Mouse (Mus musculus) natural killer cell, adult 2 months (primary cell): ENCODE data around the gene Ttyh2.
"Not testable (repeated sequence)": the region's sequence is repeated elsewhere in the genome, so short reads cannot be mapped to it uniquely, and the experiment has no call there.

Experiments used
- DNase-seq, 2 experiments: peaks; one replicate each; pipeline ENCODE4 v3.0.0; 2022; ENCODE audit warnings: low spot score in 2 of 2

The Ttyh2 gene

DNA sequence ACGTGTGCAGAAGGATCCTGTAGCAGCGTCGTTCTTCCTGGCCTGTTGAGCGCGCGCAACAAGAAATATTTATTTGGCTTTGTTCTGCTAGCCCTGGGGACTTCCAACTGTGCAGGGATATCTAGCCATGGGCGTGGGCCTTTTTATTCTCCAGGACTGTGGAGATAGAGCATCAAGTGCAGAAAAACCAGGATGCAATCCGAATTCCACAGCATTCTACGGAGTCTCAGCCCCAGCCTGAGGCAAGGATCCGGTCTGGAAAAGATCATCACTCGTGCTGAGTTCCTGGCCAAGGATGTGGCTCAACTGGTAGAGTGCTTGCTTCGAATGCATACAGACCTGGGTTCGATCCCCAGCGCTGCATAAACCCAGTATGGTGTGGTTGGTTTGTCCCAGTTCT is 13.1 kb upstream of the Ttyh2 start:
- DNase-seq, result no peak

DNA sequence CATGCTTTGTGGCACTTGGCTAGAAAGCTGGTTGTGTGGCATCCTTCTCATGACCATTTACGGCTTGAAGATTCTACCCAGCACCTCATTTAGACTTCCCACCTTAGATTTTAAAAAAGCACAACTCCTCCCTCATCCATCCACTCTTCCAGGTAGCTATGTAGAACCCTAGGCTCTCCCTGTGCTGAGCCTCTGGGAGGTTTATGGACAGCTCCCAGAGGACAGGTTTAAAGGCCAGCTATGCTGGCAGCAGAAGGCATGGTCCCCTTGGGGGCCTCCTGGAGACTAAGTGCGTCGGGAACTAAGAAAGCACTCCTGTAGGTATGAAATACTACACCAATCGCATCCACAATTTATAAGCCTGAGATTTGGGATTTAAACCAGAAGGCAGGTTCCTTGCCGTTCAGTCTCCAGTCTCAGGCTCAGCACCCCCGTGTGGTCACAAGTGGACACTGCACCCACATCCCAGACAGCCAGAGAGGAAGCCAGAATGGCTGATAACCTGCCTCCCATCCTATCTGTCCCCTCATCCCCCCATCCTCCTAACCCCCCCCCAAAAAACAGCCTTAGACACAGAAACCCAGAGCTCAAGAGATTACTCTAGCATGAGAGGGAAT is 12.4 kb upstream of the Ttyh2 start:
- peak; percentile 41 to 60 for DNase-seq

DNA sequence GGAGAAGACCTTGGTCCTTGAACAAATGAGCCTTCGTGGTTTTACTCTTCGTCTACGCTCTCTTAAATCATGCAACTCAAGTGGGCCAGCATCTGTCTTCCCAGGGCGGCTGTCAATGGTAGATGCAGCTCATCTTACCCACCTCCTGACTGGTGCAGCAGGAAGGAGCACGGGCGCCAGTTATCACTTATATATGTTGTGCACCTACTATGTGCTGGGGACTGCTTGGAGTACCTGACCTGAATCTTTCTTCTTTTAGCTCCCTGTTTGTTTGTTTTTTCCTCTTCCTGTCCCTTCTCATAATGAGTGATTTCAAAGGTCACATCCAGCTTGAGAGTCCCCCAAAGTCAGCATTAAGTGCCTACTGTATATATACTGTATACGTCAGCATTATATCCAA is 11.1 kb upstream of the Ttyh2 start:
- no peak for DNase-seq

DNA sequence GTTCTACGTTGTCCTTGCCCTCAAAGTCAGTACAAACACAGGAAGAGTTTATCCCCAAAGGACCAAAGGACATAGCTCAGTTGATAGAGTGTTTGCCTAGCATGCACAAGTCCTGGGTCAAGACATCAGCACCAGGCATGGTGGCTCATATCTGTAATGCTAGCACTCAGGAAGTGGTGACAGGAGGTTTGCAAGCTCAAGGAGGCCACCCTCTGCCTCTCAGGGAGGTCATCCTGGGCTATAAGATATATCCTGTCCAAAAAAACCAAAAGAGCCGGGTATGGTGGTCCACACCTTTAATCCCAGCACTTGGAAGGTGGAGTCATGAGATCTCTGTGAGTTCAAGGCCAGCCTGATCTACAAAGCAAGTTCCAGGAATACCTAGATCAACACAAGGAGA is 9.8 kb upstream of the Ttyh2 start:
- no peak for DNase-seq

DNA sequence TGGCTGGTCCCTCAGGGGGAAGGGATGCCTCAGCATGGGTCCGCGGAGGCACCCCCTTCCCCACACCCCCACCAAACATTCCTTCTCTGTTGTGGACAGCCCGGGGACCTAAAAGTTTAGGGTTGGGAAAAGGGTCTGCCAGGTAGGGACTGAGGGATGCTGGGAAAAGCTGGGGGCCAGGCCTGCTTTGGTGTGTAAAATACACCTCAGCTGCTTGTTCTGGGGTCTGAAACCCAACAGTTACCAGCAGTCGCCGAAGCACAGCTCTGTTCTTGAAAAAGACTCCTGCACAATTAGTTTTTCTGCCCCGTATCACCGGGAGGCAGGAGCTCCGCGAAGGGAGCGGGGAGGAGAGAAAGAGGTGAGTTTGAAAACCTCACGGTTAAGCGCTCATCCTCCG is 8.4 kb upstream of the Ttyh2 start:
- no peak for DNase-seq

DNA sequence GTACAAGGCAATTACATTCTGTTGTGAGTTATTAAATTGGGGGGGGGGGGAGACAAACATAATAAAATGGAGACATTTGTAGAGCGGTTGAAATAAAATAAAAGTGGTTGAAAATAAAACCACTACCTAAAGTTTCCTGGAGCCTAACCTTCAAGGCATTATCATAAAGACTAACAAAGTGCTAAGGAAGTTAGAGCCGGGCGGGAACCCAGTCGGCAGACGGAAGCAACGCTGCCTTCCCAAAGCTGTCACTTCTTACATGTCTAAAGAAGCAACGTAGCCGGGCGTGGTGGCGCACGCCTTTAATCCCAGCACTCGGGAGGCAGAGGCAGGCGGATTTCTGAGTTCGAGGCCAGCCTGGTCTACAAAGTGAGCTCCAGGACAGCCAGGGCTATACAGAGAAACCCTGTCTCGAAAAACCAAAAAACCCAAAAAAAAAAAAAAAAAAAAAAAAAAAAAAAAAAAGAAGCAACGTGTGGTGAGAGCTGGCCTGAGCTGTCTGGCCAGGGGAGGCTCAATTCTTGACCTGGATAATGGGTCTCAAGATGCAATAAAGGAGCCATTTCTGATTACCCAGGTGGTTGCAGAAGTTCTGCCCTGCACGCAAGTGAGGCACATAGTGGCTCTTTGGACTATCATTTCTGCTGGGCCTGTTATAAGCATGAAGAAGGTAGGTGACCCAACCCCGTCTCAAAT is 7.8 kb upstream of the Ttyh2 start:
- DNase-seq, result no peak

DNA sequence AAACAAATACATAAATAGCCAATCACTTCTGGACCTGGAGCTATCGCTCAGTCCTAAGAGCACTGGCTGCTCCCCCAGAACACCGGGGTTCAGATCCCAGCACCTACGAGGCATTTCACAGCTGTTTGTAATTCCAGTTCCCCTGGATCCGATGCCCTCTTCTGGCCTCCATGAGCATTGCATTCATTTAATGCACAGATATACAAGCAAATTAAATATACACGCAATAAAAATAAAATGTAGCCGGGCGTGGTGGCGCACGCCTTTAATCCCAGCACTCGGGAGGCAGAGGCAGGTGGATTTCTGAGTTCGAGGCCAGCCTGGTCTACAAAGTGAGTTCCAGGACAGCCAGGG is 7.3 kb upstream of the Ttyh2 start:
- DNase-seq, result peak; percentile 32 to 44

DNA sequence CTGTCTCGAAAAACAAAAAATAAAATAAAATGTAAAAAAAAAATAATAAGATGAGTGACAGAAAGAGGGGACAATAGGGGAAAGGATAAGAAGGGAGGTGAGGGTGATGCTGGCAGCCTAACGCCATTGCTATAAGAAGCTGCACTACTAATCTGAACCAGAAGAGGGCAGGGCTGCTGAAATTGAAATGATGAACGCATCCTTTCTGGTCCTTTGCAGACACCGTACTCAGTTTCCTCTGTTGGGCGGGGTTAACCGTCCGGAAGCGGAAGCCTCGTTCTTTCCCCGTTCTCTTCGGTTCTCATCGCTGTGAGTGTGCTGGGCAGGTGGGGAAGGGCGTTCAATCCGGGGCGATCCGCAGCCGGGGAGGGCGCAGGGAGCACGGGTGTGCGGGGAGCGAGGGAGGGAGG is 6.9 kb upstream of the Ttyh2 start, which contains the start of gene Rpl38:
Rpl38 (plus strand) TSS at position 224 of the 410 bp plus-strand sequence.
- peak; percentile 92 to 93 for DNase-seq

DNA sequence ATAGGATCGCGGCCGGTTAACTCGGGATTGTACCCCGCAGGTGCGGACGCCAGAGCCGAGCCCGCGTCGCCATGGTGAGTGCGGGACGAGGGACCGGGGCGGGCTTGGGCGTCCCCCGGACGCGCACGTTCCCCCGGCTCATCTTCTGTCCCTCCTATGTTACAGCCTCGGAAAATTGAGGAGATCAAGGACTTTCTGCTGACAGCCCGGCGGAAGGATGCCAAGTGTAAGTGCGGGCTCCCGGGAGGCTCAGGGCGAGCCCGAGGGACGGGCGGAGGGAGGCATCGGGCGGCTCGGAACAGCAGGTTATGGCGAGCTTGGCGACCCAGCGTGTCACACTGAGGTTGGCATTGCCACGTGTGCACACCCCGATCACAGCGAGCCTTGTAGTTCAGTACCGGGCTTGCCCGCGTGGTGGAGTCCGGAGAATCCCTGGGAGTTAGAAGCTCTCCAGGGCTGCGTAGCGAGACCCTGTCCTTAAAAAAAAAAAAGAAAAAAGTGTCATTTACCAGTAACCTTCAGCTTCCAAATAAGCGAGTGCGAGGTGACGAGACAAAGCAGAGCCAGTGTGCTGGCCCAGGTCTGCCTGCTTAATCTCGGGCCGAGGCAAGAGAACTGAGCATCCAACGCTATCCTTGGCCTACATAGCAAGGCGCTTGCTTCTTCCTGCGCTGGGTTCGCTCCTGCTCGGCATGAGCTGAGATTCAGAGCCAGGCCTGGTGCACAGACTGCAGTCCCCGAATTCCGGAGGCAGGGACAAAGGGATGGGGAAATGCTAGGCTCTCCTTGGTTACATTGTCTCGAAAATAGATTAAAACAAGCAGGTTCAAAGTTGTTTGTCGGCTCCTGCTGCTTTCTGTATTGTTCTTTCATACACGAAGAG is 6.2 kb upstream of the Ttyh2 start:
- DNase-seq, result peak; percentile 60 to 78

DNA sequence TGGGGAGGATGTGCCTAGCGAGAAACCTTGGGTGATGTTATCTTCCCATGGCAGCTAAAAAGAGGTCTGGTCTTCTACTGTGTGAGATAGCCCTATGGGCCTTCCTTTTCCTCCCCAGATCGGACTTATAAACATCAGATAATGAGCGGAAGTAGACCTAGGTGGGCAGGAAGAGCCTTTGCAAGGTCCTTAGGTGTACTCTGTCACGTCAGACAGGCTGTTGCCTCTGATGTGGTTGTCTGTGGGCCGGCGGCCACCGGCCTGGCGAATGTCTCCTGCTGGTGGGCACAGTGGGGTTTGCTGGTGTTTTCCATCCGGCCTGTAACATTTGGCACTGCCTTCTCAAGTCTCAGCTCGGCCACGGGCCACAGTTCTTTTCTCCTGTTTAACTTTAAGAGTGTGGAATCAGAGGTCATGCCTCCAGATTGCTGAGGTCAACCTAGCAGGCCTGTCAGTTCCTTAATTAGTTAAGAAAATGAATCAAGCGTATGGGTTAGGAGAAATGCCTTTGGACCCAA is 5.5 kb upstream of the Ttyh2 start:
- DNase-seq, result peak; percentile 72 to 77

DNA sequence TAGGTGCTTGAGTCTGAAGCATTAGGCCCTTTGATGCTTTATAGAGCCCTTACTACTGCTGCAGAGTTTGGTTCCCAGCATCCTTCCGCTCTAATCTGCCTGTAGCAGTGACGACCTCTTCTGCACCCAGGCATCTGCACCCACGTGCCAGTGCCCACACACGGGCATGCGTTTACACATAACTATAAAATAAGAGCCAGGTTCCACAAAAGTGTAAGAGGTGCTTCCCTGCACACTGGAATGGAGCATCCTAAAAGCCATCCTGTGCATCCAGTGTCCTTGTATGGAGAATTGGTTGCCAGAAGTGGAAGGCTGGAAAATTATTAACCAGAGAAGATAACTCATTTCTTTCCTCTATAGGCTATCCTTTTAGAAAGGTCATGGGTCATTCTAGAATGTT is 4.1 kb upstream of the Ttyh2 start:
- DNase-seq, result no peak

DNA sequence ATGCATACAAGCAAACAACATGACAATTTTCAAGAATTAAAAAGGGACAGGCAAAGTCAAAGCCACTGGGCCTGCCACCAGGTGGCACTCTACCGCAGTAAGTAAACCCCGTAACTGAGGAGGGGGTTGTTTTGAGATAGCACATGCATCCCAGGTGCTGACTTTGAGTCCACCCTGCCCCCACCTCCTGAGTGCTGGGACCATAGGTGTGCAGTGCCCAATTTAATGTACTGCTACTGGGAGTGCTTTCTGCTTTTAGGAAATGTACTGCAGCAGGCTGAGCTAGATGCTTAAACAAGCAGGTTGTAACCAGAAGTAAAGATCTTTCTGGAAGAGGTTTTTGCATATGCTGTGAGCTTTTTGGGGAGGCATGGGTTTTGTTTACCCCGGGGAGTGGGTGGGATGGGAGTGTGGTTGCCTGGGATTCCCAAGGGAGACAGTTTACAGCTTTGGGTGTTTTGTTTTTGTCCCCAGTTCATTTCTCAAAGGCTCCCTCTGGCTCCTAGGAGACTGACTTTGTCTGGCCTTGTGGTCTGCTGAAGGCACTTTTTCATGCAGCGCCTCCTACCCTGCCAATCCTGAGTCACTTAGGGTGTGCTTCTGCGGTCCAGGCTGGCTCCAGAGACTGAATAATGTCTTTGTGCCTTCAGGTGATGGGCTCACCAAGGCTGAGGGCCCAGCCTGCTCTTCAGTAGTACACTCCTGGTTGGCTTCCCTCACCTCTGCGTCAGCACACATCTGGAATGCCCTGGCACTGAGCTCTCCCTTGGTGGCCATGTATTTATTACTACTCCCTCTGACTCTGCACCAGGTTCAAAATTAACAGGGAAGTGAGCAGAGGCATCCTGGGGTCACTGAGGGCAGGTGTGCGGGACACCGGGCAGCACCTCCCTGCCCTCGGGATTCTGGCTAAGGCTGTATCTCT is 2.2 kb upstream of the Ttyh2 start:
- DNase-seq, result peak in 1 of 2 experiments; percentile 47

DNA sequence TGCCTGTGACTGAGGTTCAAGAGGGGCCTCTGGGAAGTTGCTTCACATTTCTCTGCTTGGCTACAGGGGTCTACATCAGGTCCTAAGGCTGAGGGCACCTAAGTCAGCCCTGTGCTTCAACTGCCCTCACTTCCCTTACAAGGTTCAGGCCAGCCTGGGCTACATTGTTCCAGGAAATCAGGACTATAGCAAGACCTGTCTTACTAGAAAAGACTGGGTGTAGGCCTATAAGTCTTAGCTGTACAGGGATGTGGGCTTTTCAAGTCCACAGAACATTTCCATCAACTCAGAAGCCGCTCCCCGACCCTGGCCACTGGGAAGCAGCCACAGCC is 1.5 kb upstream of the Ttyh2 start:
- no peak for DNase-seq

DNA sequence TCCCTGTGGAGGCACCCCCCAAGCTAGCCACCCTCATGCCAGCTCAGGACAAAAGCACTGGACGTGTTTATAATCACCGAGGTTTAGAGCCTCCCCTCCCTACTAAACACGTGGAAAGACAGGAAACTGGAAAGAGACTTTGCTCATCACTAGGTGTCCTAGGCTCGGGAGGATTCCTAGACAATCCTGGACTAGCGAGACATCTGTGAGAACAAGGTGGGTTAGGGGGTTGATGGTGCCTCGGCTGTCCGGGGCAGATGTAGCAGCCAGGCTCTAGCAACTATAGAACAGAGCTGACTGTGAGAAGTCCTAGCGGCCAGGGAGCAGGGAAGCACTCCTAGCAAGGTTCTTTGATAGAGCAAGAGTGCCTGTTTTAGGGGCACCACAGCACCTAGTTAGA is 1.1 kb upstream of the Ttyh2 start:
- no peak for DNase-seq

DNA sequence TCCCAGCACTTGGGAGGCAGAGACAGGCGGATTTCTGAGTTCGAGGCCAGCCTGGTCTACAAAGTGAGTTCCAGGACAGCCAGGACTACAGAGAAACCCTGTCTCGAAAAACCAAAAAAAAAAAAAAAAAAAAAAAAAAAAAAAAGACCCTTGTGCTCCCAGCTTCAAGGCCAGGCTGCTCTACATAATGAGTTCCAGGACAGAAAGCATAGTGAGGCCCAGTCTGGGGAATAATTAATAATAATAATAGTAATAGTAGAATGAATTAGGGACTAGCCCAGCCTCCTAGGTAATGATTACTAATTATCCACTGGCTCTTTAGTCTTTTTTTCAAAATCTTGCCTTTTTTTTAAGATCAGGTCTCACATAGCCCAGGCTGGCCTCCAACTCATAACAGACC is 435 bp upstream of the Ttyh2 start:
- DNase-seq, result not testable (repeated sequence)

DNA sequence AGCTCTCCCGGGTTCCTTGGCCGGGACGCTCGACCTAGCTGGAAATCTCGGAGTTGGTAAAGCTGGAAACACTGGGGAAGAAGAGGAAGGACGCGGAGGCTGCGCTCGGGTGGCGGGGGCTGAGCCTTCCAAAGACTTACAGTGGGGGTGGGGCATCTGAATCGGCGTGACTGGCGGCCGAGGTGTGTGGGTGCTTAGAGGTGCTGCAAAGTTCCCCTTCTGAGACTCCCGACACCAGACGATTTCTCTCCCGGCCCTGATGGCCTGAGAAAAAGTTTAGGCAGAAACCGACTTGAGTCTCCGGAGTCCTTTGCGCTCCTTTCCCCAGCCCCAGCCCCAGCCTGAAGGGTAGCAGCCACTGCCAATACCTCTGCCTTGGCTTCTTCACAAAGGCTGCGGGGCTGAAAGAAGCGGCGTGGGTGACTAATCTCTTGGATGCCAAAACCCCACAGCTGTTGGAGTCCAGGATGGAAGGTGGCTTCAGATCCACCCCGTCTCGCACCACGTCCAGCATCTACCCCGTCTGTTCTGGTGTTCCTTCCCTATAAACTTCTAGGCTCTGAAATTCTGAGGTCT is 683 bp downstream of the Ttyh2 start:
- DNase-seq, result no peak

DNA sequence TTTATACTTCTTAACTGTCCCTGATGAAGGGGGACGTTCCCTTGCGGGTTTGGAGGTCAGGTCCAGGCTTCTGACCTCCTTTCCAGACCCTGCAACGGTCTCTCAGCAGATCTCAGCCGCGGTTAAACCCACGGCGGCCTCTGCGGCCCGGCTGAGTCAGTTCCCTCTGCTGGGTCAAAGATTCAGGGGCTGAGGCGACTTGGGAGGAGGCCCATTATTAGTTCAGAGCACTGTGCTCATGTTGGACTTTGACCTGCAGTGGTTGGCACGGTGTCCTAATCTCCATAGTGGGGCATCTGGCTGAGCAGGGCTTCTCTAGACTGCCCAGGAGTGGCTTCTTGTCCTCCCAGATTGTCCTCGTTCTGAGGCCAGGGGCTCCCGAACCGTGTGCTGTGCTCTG is 1.2 kb downstream of the Ttyh2 start:
- no peak for DNase-seq

DNA sequence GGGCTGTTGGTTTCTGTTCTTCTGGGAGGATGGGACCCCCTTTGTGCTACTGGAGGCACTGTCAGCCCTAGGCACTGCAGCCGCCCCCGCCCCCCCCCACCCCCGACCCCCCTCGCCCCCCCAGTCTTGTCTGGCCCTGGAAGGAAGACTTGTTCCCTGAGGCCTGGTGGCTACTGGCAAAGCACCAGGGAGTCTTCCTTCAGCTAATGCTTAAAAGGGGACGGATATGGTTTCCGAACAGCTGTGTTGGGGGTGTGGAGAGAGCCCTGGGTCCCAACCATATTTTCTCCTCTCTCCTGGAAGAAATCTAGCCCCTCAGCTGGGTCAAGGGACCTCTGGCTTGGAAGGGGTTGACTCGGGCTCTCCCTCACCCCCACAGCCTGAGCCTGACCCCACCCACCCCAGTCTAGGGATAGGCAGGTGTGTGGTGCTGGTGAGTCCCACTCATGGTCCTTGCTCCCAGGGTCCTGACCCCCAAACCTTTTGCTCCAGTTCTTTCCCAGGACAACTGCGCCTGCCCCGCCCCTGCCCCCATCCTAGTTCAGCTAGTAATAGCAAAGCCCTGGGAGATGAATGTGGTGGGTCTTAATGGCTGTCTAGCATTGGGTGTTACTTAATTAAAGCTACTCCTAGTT is 1.8 kb downstream of the Ttyh2 start:
- no peak for DNase-seq

DNA sequence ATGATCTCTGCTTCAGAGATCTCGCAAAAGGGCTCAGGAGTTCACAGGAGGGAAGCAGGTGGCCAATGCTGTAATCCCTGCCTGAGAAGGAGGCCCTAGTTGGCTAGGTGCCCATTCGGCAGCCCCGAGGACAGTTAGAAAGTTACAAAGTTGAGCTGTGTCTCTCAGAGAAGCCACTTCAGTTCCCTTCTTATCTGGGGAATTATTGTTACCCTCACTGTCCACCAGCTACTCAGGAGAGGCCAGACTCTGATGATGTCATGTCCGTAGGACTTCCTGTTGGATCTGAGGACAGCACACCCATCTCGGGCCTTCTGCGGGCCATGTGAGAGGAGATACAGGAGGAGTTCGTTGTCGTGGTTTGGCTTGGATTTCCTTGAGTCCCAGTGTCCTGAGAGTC is 4.4 kb downstream of the Ttyh2 start:
- no peak for DNase-seq

DNA sequence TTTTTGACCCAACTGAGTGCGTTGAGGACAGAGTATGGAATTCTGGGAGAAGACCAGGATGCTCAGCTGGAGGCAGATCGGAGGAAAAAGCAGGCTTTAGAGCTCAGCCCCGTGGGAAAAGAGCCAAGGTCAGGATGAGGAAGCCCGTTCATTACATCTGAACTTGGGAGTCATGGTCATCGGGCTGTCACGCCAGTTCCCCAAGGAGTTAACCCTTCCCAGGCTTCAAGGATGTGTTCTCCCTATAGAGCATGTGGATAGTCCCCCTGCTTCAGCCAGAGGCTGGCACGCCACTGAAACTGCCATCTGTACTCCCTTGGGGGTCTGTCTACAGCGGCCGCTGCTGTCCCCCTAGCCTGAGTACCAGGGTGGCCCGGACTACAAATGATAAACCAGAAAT is 5.1 kb downstream of the Ttyh2 start:
- DNase-seq, result no peak

DNA sequence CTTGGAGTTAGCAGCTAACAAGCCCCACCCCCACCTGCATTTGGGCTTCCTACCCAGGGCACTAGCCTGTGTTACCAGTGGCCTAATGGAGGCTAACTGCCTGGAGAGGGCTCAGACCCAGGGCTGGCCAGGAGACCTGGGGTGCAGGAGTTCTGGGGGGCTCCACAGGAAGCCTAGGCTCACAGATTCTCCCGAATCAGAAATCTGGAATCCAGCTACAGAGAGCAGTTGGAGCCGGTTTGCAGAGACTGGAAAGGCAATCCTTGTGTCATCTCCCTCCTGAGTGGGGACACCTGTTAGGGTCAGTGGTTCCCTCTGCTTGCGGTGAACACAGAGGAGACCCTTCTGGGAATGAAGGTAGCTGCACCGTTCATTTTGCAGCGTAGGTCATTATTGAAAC is 5.8 kb downstream of the Ttyh2 start:
- DNase-seq, result no peak
